Mouse (Mus musculus) lung, postnatal 0 days (tissue): ENCODE data around the gene Igsf8.

Experiments
- CTCF ChIP-seq: IDR thresholded peaks from 2 replicates; pipeline ENCODE4 v1.5.1; 2016; ENCODE audit warnings: antibody characterized with exemption, mild to moderate bottlenecking
- EP300 ChIP-seq: IDR thresholded peaks from 2 replicates; pipeline ENCODE4 v1.6.1; 2016; ENCODE audit warnings: antibody characterized with exemption, mild to moderate bottlenecking, control low read depth

- TF ChIP-seq CTCF = no peak
- TF ChIP-seq EP300 = no peak
Observed at GRCm38 (mm10) chr1:172279768-172280509, 18.5 kb downstream of the Igsf8 start.
